22 mouse cellular contexts compared by ENCODE assay signal in the genomic region with DNA sequence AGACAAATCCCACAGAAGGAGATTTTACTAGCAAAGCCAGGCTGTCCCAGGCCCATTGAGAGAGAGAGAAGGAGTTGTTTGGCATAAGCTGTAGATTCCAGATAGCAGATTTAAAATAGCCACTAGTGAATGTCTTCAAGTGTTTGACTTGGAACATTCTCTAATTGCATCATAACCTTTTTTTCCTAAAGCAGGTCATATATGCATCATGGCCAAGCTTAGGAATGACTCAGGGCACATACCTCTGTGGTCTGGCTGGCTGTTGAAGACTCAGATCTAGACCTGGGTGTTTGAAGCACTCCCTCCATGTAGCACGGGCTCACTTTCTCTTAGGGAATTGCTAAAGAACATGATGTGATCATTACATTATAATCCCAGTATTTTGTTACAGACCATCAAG.
"Had no signal": no experiment of that assay in that cellular context is flagged by ENCODE, and none has a peak within 500 bp of the region (broad histone marks: within the 10 kb centered on the region; RNA-seq: fewer than 3 reads in every experiment).

No protein-coding gene starts in this region.

- H3K9ac ChIP-seq: forebrain, embryonic 15.5 days; forebrain, postnatal 0 days; heart, embryonic 12.5 days; hindbrain, embryonic 13.5 days; hindbrain, embryonic 15.5 days; limb, embryonic 12.5 days; limb, embryonic 15.5 days had no signal

- H3K9me3 ChIP-seq: forebrain, embryonic 15.5 days; heart, embryonic 12.5 days; hindbrain, embryonic 13.5 days; hindbrain, embryonic 15.5 days; limb, embryonic 12.5 days; limb, embryonic 15.5 days had no signal

- ATAC-seq: forebrain, embryonic 15.5 days; forebrain, postnatal 0 days; hindbrain, postnatal 0 days; intestine, embryonic 16.5 days had no signal

- H3K4me1 ChIP-seq: forebrain, embryonic 15.5 days; hindbrain, embryonic 13.5 days; hindbrain, embryonic 15.5 days; limb, embryonic 15.5 days had no signal

- H3K27me3 ChIP-seq: forebrain, embryonic 15.5 days; heart, embryonic 12.5 days; hindbrain, embryonic 13.5 days; hindbrain, embryonic 15.5 days; limb, embryonic 12.5 days had no signal

- H3K4me2 ChIP-seq: forebrain, embryonic 15.5 days; heart, embryonic 12.5 days; hindbrain, embryonic 13.5 days; hindbrain, embryonic 15.5 days; limb, embryonic 12.5 days; limb, embryonic 15.5 days had no signal

- H3K4me3 ChIP-seq: forebrain, embryonic 15.5 days; heart, adult 2 months; heart, embryonic 12.5 days; hindbrain, embryonic 13.5 days; hindbrain, embryonic 15.5 days; limb, embryonic 12.5 days; limb, embryonic 15.5 days had no signal

- DNase-seq: forebrain, postnatal 0 days; gastrocnemius, postnatal 14 days; gastrocnemius, postnatal 36 days; heart, adult 11 months; heart, adult 2 months; heart, postnatal 10 days; kidney, adult 11 months; kidney, adult 8-10 months; kidney, postnatal 14 days; kidney, postnatal 36 days; layer of hippocampus, adult 9-11 months; layer of hippocampus, postnatal 36 days; left cerebral cortex, postnatal 4 days had no signal

- H3K36me3 ChIP-seq: forebrain, embryonic 15.5 days; heart, embryonic 12.5 days; hindbrain, embryonic 13.5 days; hindbrain, embryonic 15.5 days; limb, embryonic 12.5 days; limb, embryonic 15.5 days had no signal

- H3K27ac ChIP-seq: forebrain, embryonic 15.5 days; heart, adult 2 months; hindbrain, embryonic 13.5 days; hindbrain, embryonic 15.5 days; hindbrain, postnatal 0 days; kidney, postnatal 0 days; limb, embryonic 12.5 days; limb, embryonic 15.5 days had no signal
